Mouse (Mus musculus) CH12F3 (cell line): ENCODE data around the gene Slc44a3.

Experiments used
- in situ Hi-C: fragments of 300-500 bp; cut with MboI; formaldehyde crosslinking; loops from 2 replicates; pipeline ENCODE4 v1.14.3; 2020; ENCODE audit warnings: low sequenced_read_pairs

Slc44a3 gene

GRCm38 (mm10) chr3:121553294-121553693 is 21.1 kb upstream of the Slc44a3 start:
- in situ Hi-C loops, result no loop called here

DNA sequence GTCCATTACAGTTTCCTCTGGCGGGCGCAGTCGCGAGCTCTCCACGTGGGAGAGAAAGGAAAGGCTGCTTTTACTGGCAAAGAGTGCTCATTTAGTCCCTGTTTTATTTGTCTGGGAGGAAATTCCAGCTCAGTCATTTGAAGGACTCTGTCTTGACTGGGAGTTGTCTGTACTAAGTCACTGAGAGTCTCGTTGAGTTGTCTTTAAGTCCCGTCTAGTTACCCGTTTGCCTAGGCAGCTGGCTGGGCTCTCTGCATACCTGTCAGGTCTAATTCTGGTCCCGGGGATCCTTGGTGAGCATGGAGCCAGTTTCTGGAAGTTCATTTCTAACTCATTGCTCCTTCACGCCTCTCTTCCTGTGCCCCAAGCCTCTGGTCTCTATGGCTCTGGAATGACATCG is 20.5 kb upstream of the Slc44a3 start:
- in situ Hi-C loops, result no loop called here

DNA sequence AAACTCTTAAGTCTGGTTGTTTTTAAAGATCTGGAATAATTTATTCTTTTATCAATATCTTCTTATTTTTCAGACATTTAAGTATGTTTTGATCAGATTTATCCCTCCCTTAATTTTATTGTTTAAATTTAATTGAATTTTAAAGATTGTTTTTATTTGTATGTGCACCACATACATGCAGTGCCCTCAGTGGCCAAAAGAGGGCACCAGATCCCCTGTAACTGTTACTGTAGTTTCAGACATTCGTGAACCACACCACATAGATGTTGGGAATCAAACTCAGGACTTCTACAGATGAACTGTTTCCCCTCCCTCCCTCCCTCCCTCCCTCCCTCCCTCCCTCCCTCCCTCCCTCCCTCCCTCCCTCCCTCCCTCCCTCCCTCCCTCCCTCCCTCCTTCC is 18.2 kb upstream of the Slc44a3 start:
- in situ Hi-C loops, result no loop called here

GRCm38 (mm10) chr3:121547851-121548624 is 15.8 kb upstream of the Slc44a3 start:
- in situ Hi-C loops, result loop anchor here (5.0 to 25.0 kb wide), 2 partner anchors 189 to 589 kb away; no protein-coding TSS in a partner anchor

- in situ Hi-C loops, result loop anchor here (25.0 kb wide), 1 partner anchor 597 kb away; no protein-coding TSS in a partner anchor
Observed at GRCm38 (mm10) chr3:121540621-121541020, 8.4 kb upstream of the Slc44a3 start.

DNA sequence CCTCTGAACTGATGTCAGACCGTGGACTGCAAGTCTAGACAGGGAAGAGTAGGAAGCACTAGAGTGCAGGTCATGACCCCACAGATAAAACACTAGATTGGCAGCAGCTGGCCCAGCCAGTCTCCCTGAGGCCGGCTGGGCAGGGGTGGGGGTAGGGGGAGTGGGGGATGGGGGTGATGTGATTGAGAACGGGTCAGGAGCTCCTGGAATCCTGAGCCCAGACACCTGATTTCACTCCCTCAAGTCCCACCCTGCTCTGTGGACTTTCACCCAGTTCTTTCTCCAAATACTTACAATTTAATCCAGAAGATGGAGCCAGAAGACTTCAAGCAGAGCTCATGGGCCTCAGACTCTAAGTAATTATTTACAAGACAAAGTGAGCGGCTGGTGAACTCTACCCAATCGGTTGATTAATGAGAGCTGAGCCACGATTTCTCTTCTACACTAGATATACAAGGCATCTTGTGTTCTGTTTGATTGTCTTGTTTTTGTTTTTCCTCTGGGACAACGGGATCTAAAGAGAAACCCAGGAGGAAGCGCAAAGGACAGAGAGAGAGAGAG is 7.7 kb upstream of the Slc44a3 start:
- in situ Hi-C loops, result loop anchor here (25.0 kb wide), 1 partner anchor 597 kb away; no protein-coding TSS in a partner anchor

DNA sequence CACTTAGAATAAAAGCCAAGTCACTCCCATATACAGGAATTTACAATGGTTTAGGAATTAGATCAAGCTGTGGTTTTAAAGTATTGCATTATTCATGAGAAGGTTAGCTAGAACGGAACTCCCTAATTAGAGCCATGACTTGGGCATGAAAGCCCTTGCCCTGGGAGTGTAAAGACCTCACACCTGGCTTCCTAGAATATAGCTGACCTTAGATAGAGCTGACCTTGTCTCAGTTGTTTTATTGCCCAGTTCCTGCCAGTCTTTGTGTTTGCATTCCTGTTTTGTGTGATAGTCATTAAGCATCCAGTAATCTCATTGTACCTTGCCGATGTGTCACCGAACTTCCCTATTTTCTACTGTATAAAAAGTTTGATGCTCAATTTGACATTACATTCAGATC is 6.6 kb upstream of the Slc44a3 start:
- in situ Hi-C loops, result loop anchor here (25.0 kb wide), 1 partner anchor 598 kb away; no protein-coding TSS in a partner anchor

DNA sequence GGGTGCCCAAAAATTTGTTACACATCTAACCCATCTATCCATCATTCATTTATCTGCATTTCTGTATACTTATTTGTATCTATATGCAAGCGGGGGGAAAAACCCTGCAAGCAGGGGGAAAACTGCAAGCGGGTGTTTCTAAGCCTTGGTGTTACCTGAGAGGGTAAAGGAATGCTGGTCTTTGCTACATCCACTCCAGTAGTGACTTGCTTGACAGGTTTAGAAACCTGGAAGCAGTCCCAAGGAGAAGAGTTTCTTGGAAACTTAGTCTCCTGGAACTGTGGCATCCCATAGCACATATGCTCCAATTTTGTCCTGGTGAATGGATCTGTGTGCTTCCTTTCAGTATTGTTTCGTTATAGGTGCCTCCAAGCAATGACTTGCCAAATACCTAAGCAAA is 5.8 kb upstream of the Slc44a3 start:
- in situ Hi-C loops, result loop anchor here (25.0 kb wide), 1 partner anchor 599 kb away; no protein-coding TSS in a partner anchor

DNA sequence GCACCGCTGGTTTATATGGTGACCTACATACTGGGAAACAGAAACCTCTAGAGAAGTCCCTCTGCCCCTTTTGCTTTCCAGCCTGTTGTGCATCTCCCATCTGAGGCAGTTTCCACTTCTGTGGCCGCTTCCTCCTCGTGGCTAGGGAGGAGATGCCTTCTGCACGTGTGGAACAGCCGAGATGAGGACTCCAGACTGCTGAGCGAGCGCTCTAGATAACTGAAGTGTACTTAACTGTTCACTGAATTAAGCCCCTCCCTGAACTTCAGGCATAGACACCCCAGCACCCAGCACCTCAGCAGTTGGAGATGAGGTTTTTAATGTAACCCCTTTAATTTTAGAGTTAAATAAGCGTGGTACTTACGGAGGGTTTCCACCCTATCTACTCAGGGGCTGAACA is 4.6 kb upstream of the Slc44a3 start:
- in situ Hi-C loops, result loop anchor here (25.0 kb wide), 1 partner anchor 600 kb away; no protein-coding TSS in a partner anchor

- in situ Hi-C loops, result loop anchor here (25.0 kb wide), 1 partner anchor 601 kb away; no protein-coding TSS in a partner anchor
Observed at GRCm38 (mm10) chr3:121535813-121536504, 3.8 kb upstream of the Slc44a3 start.

DNA sequence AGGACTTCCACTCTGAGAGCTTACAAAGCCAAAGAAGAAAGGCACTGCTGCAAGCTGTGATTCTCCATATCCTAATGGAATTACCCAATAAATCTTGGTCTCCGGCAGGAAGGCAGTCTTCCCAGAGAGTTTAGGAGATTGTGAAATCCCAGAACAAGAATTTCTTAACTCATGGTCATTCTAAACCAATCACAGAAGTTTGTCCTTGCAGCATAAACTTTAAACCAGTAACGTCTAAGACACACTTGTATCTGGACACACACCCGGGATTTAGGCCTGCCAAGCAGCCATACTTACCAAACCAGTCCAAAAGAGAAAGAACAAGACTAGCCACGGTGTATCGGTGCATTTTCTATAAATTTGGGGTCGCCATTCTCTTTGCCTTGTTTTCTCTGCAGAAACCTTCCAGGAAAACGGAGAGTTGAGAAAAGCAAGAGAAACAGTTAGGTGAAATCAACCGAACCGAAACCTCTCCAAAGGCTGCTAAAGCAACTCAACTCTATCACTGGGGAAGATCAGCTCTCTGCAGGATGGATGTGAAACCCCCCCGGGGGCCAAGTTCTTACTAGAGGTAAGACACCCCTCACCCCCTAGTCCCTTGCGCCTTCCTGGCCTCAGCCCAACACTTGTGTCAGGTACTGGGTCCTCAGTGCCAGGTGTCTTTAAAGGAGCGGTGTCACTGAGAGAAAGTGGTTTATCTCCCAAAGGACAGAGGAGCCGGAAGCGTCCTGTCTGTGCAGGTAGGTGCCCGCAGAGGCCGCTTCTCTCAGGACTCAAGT is 645 bp downstream of the Slc44a3 start:
- in situ Hi-C loops, result loop anchor here (25.0 kb wide), 1 partner anchor 606 kb away; no protein-coding TSS in a partner anchor

GRCm38 (mm10) chr3:121530546-121531258 is 1.5 kb downstream of the Slc44a3 start:
- in situ Hi-C loops, result loop anchor here (25.0 kb wide), 1 partner anchor 607 kb away; no protein-coding TSS in a partner anchor

DNA sequence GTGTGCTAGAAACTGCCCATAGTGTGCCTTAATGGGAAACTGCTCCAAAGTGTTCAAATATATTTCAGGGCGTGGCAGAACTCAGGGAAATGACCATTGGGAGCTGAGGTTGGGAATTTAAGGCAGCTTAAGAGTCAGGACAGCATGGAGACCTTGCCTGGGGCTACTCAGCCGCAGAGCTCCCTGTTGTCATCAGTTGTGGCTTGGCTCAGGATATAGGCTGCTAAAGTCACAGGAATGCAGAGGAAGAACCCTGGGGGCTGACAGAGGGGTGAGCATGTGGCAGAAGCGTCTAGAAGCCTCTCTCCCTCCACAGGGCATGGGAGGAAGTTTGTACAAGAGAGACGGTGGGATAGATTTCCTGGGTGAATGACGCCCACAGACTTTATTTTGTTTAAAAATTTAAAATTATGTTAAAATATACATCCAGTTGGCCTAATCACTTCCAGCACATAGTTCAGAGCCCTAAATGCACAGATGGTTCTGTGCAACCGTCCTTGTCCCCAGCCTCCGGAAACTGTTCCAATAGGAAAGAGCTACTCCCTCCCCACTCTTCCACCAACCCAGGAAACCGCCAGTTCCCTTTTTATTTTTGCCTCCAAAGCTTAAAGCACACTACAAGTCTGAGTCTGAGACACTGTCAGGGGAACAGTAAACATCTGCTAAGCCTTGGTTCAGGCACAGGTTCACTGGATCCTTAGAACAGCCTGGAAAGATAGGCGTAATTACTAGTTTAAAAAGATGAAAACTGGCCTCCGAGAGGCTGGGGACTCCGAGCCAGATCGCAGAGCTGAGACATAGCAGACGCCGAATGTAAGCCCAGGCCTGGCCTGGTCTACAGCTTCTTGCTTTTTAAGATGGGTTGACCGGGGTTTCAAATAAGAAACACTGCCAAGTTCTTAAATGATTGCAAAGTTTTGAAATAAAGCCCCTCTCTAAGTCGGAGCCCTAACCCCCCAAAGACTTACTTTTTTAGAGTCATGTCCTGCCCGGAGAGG is 5.8 kb downstream of the Slc44a3 start:
- in situ Hi-C loops, result loop anchor here (25.0 kb wide), 1 partner anchor 611 kb away; no protein-coding TSS in a partner anchor

DNA sequence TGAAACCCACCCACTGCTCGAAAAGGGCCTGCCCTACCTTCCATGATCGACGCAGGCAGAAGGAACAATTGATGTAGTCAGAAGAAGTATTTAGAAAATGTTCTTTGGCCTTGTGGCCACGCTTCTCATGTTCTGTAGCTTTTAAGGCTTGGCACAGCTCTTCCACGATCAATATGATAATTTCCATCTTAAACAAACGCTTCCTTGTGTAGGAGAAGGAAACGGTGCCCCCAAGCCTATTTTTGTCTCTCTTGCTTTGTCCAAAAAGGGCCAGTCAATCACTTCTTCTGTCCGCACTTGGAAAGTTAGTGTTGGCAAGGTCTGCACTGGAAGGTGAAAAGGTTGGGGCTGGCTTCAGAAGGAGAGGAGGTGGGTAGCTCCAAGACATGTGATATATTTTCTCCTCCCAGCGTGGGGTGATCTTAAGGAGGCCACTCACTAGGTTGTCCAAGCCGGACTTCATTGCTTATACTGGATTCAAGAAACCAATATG is 10.5 kb downstream of the Slc44a3 start:
- in situ Hi-C loops, result no loop called here

DNA sequence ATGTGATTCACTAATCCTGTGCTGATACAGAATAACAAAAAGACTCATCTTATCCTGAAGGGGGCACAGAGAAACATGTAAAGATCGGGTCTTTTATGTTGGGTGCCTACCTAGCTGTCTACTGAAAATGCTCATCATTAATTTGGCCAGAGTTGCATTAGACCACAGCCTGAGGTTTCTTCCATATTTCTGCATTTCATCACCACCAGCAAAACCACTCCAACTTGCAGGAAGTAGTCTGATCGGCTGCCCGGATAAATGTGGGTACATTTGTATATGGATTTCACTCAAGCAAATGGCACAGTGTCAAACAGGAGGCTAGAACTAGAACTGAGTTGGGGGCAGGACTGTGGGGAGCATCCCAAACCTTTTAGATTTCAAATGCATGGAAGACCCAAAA is 11.1 kb downstream of the Slc44a3 start:
- in situ Hi-C loops, result no loop called here

DNA sequence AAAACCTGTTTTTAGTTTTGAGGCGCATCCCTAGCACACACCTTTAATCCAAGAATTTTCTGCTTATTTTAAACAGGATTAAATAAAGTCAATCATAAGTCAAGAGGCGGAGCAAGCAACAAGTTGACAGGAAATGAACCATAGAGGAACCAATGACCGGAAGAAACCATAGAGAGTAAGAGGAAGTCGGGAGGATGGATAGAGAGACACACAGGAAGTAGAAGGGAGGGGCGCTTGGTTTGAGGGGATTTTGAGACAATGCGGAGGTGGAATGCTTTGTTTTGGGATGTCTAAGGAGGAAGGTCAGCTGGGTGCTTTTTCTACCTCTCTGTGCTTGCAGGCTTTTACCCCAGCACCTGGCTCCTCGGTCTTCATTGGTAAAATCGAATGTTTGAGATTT is 15.2 kb downstream of the Slc44a3 start:
- in situ Hi-C loops, result no loop called here

DNA sequence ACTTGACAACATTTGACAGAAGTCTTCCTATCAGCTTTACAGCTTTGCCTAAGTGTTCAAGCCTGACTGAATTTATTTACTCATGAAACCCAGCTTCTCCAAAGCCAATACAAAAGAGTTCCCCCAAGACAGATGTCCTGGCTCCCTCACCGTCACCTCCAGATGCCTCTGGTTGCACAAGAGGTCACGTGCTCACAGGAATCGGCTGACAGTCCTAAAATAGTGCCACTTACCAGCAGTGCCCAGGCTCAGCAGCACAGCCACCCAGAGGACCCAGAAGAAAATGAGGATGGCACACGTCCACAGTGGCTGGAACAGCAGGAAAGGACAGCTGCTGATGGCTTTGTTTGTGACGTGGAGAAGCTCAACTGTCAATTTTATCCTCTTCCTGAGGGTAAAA is 23.1 kb downstream of the Slc44a3 start:
- in situ Hi-C loops, result loop anchor here (5.0 kb wide), 1 partner anchor 197 kb away; no protein-coding TSS in a partner anchor

DNA sequence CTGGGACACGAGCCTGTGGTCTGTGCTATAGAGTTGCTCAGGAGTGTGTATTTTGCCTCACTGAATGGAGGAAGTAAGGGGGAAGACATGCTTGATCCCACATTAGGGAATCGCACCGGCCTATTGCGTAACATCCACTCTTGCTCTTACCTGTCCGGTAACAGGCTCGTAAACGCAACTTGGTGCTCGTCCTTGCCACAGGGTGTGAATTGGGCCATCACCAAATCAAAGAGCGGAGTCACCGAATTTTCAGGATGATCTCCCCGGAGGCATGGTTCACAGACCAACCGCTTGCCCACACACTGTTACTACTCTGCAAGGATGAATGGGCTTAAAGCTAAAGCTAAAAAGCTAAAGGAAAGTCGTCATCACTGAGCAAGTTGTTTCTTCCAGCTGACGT is 24.5 kb downstream of the Slc44a3 start:
- in situ Hi-C loops, result loop anchor here (5.0 kb wide), 1 partner anchor 195 kb away; no protein-coding TSS in a partner anchor
